Mouse (Mus musculus): ENCODE data around the gene Pdxdc1. TPM values are rescaled to one million over a fixed set of nuclear protein-coding genes. Genes with fewer than 3 reads are reported as not detected.

The Pdxdc1 gene
- polyA plus RNA-seq, 1 experiment from 2014 or later: 96.6 TPM

DNA sequence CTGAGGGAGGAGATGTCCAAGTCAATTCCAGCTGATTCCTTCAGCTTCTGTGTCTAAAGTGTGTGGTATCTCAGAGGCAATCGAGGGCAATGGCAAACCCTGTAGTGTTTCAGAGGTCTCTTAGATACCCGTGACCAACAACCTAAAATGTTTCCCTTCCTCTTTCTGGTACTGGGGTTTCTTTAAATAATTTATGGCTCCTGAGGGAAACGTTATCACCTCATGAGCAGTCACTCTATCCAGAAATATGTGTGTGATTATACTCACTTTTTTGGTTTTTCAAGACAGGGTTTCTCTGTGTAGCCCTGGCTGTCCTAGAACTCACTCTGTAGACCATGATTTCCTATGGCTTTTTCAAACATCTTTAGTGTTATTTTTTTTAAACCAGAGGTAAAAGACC is 4.4 kb upstream of the Pdxdc1 start:
- Histone ChIP-seq H3K27me3 (ENCODE audit: insufficient read depth, low read length) (no peaks in the 10 kb centered on the region), H3K27ac (ENCODE audit: low read depth) (no peak overlapping the region), H3K9me3 (ENCODE audit: low read depth, low read length) (no peaks in the 10 kb centered on the region), H3K9ac (no peak overlapping the region), H3K4me1 (ENCODE audit: insufficient read depth) (no peaks in the 10 kb centered on the region), H3K4me3 (ENCODE audit: low read depth, low read length) (no peak overlapping the region), H3K36me3 (ENCODE audit: insufficient read depth) (no peaks in the 10 kb centered on the region), H3K4me2 (no peak overlapping the region)
- no peak for ATAC-seq (ENCODE audit: insufficient read depth)
- no peak for DNase-seq
- 67% methylated on average over 3 of the region's 3 CpGs for WGBS
- TF ChIP-seq CTCF (IDR thresholded peaks at IDR 0.05; ENCODE audit: low read depth): no peak

DNA sequence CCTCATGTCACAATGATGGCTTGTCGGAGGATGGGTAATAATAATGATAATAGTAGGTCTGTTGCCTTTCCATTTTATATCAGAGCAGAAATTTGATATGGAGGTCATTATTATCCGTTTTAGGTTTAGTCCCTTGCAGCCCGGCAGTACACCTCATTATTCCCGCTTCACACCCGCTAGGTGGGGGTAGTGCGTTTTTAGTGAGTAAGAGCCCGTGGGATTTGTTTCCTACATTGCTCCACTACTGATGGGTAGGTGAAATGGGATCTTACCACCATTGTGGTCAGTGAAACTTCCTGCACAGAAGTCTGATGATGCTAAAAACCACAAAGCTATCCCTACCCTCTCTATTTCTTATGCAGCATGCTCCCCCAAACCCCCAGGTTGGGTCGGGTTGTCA is 557 bp upstream of the Pdxdc1 start:
- Histone ChIP-seq H3K4me3 (ENCODE audit: low read depth, low read length) (peak overlapping the region; percentile 97), H3K9ac (peak overlapping the region; percentile 92), H3K9me3 (ENCODE audit: low read depth, low read length) (no peaks in the 10 kb centered on the region), H3K36me3 (ENCODE audit: insufficient read depth) (no peaks in the 10 kb centered on the region), H3K27ac (ENCODE audit: low read depth) (peak overlapping the region; percentile 83), H3K4me1 (ENCODE audit: insufficient read depth) (no peaks in the 10 kb centered on the region), H3K4me2 (peak overlapping the region; percentile 80), H3K27me3 (ENCODE audit: insufficient read depth, low read length) (no peaks in the 10 kb centered on the region)
- peak; percentile 70 for TF ChIP-seq CTCF (IDR thresholded peaks at IDR 0.05; ENCODE audit: low read depth)
- ATAC-seq (ENCODE audit: insufficient read depth) (peak; percentile 85), DNase-seq (peak; percentile 90)
- WGBS: 7% methylated on average over 8 of the region's 8 CpGs

DNA sequence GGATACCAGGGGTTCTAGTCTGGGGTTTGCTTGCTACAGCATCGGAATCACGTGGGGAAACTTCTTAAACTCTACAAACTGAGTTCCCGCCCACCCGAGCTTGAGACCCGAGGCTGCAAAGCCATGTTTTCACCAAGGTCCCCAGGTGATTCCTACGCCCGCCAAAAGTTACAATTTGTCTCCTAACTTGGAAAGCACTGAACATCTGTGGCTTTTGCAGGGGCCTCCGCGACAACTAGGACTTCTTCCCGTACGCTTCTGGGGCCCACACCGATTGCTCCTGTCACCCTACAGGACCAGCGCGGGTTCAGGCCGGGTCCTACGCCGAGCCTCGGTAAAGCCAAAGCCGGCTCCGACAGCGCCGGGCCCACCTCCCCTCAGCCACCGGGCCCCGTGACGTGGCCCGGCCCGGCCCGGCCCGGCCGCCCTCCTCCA is 517 bp downstream of the Pdxdc1 start:
- H3K27me3 ChIP-seq (ENCODE audit: insufficient read depth, low read length): no peaks in the 10 kb centered on the region
- DNase-seq: peak; percentile 62
- H3K27ac ChIP-seq (ENCODE audit: low read depth): peak overlapping the region; percentile 83
- under 1% methylated on average over 28 of the region's 30 CpGs for WGBS
- no peak for ATAC-seq (ENCODE audit: insufficient read depth)
- H3K4me1 ChIP-seq (ENCODE audit: insufficient read depth): no peaks in the 10 kb centered on the region
- H3K9me3 ChIP-seq (ENCODE audit: low read depth, low read length): no peaks in the 10 kb centered on the region
- H3K9ac ChIP-seq: peak overlapping the region; percentile 92
- H3K36me3 ChIP-seq (ENCODE audit: insufficient read depth): no peaks in the 10 kb centered on the region
- peak overlapping the region; percentile 97 for H3K4me3 ChIP-seq (ENCODE audit: low read depth, low read length)
- peak overlapping the region; percentile 80 for H3K4me2 ChIP-seq
- TF ChIP-seq CTCF (IDR thresholded peaks at IDR 0.05; ENCODE audit: low read depth): no peak

GRCm38 (mm10) chr16:13898981-13899380 is 4.0 kb downstream of the Pdxdc1 start:
- Histone ChIP-seq H3K4me1 (ENCODE audit: insufficient read depth) (no peaks in the 10 kb centered on the region), H3K27me3 (ENCODE audit: insufficient read depth, low read length) (no peaks in the 10 kb centered on the region), H3K4me3 (ENCODE audit: low read depth, low read length) (no peak overlapping the region), H3K9me3 (ENCODE audit: low read depth, low read length) (no peaks in the 10 kb centered on the region), H3K4me2 (no peak overlapping the region), H3K27ac (ENCODE audit: low read depth) (no peak overlapping the region), H3K9ac (no peak overlapping the region), H3K36me3 (ENCODE audit: insufficient read depth) (no peaks in the 10 kb centered on the region)
- 57% methylated on average over 2 of the region's 2 CpGs for WGBS
- no peak for TF ChIP-seq CTCF (IDR thresholded peaks at IDR 0.05; ENCODE audit: low read depth)
- ATAC-seq (ENCODE audit: insufficient read depth) (no peak), DNase-seq (no peak)

DNA sequence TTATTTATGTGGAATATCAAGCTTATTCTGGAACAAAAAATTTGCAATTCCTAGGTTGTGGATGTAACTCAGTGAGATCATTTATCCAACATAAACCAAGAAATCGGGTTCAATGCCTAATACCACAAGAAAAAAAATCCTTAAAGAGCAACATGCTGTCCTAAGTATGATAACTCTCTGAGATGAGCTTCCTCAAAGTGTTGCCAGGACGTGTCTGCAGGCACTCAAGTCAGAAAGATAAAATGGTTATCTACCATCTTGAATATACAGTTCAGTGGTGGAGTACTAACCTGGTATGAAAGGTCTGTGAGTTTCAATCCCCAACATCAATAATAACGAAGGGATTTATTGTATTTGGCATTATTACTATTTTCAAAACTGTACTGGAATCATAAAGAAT is 6.6 kb downstream of the Pdxdc1 start:
- no peak for ATAC-seq (ENCODE audit: insufficient read depth)
- Histone ChIP-seq H3K4me1 (ENCODE audit: insufficient read depth) (no peaks in the 10 kb centered on the region), H3K36me3 (ENCODE audit: insufficient read depth) (no peaks in the 10 kb centered on the region), H3K9me3 (ENCODE audit: low read depth, low read length) (no peaks in the 10 kb centered on the region), H3K27me3 (ENCODE audit: insufficient read depth, low read length) (no peaks in the 10 kb centered on the region), H3K27ac (ENCODE audit: low read depth) (no peak overlapping the region), H3K9ac (no peak overlapping the region), H3K4me2 (no peak overlapping the region), H3K4me3 (ENCODE audit: low read depth, low read length) (no peak overlapping the region)
- no peak for DNase-seq
- WGBS: 77% methylated on average over 3 of the region's 3 CpGs
- no peak for TF ChIP-seq CTCF (IDR thresholded peaks at IDR 0.05; ENCODE audit: low read depth)

GRCm38 (mm10) chr16:13895740-13896139 is 7.2 kb downstream of the Pdxdc1 start:
- no peak overlapping the region for H3K27ac ChIP-seq (ENCODE audit: low read depth)
- no peak overlapping the region for H3K4me2 ChIP-seq
- H3K27me3 ChIP-seq (ENCODE audit: insufficient read depth, low read length): no peaks in the 10 kb centered on the region
- no peak for DNase-seq
- no peaks in the 10 kb centered on the region for H3K9me3 ChIP-seq (ENCODE audit: low read depth, low read length)
- ATAC-seq (ENCODE audit: insufficient read depth): no peak
- no peaks in the 10 kb centered on the region for H3K36me3 ChIP-seq (ENCODE audit: insufficient read depth)
- TF ChIP-seq CTCF (IDR thresholded peaks at IDR 0.05; ENCODE audit: low read depth): no peak
- H3K4me1 ChIP-seq (ENCODE audit: insufficient read depth): no peaks in the 10 kb centered on the region
- H3K9ac ChIP-seq: no peak overlapping the region
- H3K4me3 ChIP-seq (ENCODE audit: low read depth, low read length): no peak overlapping the region
- WGBS: 83% methylated on average over 3 of the region's 3 CpGs

GRCm38 (mm10) chr16:13894097-13894496 is 8.8 kb downstream of the Pdxdc1 start:
- Histone ChIP-seq H3K4me3 (ENCODE audit: low read depth, low read length) (no peak overlapping the region), H3K9ac (no peak overlapping the region), H3K27me3 (ENCODE audit: insufficient read depth, low read length) (no peaks in the 10 kb centered on the region), H3K4me2 (no peak overlapping the region), H3K27ac (ENCODE audit: low read depth) (no peak overlapping the region), H3K4me1 (ENCODE audit: insufficient read depth) (no peaks in the 10 kb centered on the region), H3K36me3 (ENCODE audit: insufficient read depth) (no peaks in the 10 kb centered on the region), H3K9me3 (ENCODE audit: low read depth, low read length) (no peaks in the 10 kb centered on the region)
- no peak for ATAC-seq (ENCODE audit: insufficient read depth)
- no peak for DNase-seq
- 57% methylated on average over 2 of the region's 2 CpGs for WGBS
- no peak for TF ChIP-seq CTCF (IDR thresholded peaks at IDR 0.05; ENCODE audit: low read depth)

GRCm38 (mm10) chr16:13892850-13893249 is 10.1 kb downstream of the Pdxdc1 start:
- ATAC-seq (ENCODE audit: insufficient read depth) (no peak), DNase-seq (no peak)
- TF ChIP-seq CTCF (IDR thresholded peaks at IDR 0.05; ENCODE audit: low read depth): no peak
- Histone ChIP-seq H3K27ac (ENCODE audit: low read depth) (no peak overlapping the region), H3K9me3 (ENCODE audit: low read depth, low read length) (no peaks in the 10 kb centered on the region), H3K4me1 (ENCODE audit: insufficient read depth) (no peaks in the 10 kb centered on the region), H3K36me3 (ENCODE audit: insufficient read depth) (no peaks in the 10 kb centered on the region), H3K9ac (no peak overlapping the region), H3K4me2 (no peak overlapping the region), H3K27me3 (ENCODE audit: insufficient read depth, low read length) (no peaks in the 10 kb centered on the region), H3K4me3 (ENCODE audit: low read depth, low read length) (no peak overlapping the region)
